Mouse (Mus musculus): ENCODE data around the gene Plekhg5.

DNA sequence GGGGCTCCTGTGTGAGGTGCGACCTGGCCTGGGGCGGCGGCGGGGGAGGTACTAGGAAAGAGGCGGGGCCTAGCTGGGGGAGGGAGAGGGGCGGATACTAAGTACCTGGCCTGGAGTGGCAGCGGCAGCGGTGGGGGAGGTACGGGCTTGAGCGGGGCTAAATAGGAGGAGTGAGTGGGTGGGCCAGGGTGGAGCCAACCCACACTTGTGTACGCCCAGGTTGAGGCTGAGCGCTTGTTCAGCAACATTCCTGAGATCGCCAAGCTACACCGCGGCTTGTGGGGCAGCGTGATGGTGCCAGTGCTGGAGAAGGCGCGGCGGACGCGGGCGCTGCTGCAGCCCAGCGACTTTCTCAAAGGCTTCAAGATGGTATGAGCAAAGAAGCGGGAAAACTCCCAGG, 35.2 kb downstream of the Plekhg5 start:
- TF ChIP-seq GATA1 (IDR thresholded peaks at IDR 0.05; ENCODE audit: borderline replicate concordance, low read length) (no peak), FLI1 (IDR thresholded peaks at IDR 0.05; ENCODE audit: low read length) (no peak)
